Mouse (Mus musculus) small intestine, adult 2 months (tissue): Measurements from ENCODE around the gene Scn2b.

Experiments
- CTCF ChIP-seq: fragments of 200-500 bp; IDR thresholded peaks from 2 replicates; pipeline ENCODE4 v1.5.1; 2012; ENCODE audit warnings: low read depth, mild to moderate bottlenecking, control low read depth, inconsistent platforms, low read length, moderate library complexity, mixed read lengths; ENCODE audit not compliant: insufficient replicate concordance, insufficient read length; ENCODE audit errors: extremely low read depth
- POLR2A ChIP-seq: fragments of 200-500 bp; IDR thresholded peaks from 2 replicates; pipeline ENCODE4 v1.6.1; 2012; ENCODE audit warnings: low read depth, mild to moderate bottlenecking, control low read depth, inconsistent platforms, low read length, moderate library complexity

- TF ChIP-seq CTCF (no peak), POLR2A (no peak)
Observed at GRCm38 (mm10) chr9:45136442-45137169, 19.0 kb downstream of the Scn2b start.
